Mouse (Mus musculus) intestine, embryonic 16.5 days (tissue): Measurements from ENCODE around the gene Smarcad1. TPM values are rescaled to one million over a fixed set of nuclear protein-coding genes. Genes with fewer than 3 reads are reported as not detected.
"Not testable (repeated sequence)": the region's sequence is repeated elsewhere in the genome, so short reads cannot be mapped to it uniquely, and the experiment has no call there.

ENCODE experiments used
- ATAC-seq: fragments of 200-750 bp; cut with Nextera tagmentation; 2 replicates; pipeline ENCODE4 v1.8.0; 2017; ENCODE audit warnings: moderate TSS enrichment, moderate library complexity
- H3K27ac ChIP-seq: fragments of 300-500 bp; sonication (generic); 2 replicates; pipeline ENCODE4 v1.5.1; 2014; ENCODE audit warnings: mild to moderate bottlenecking, low read length
- H3K27me3 ChIP-seq: fragments of 300-500 bp; sonication (generic); replicated peaks from 2 replicates; pipeline ENCODE4 v1.6.1; 2014; ENCODE audit warnings: low read length, control low read depth, mixed read lengths; ENCODE audit not compliant: control insufficient read depth, insufficient read depth
- H3K36me3 ChIP-seq: fragments of 300-500 bp; sonication (generic); 2 replicates; pipeline ENCODE4 v1.6.1; 2014; ENCODE audit warnings: low read length, control low read depth; ENCODE audit not compliant: control insufficient read depth, insufficient read depth
- H3K4me1 ChIP-seq: fragments of 300-500 bp; sonication (generic); 2 replicates; pipeline ENCODE4 v1.6.1; 2014; ENCODE audit warnings: low read length, control low read depth, mixed read lengths; ENCODE audit not compliant: control insufficient read depth, insufficient read depth
- H3K4me2 ChIP-seq: fragments of 300-500 bp; sonication (generic); 2 replicates; pipeline ENCODE4 v1.6.1; 2014; ENCODE audit warnings: low read depth, low read length, control low read depth
- H3K4me3 ChIP-seq: fragments of 300-500 bp; sonication (generic); 2 replicates; pipeline ENCODE4 v1.5.1; 2014; ENCODE audit warnings: mild to moderate bottlenecking, low read length
- H3K9ac ChIP-seq: fragments of 300-500 bp; sonication (generic); 2 replicates; pipeline ENCODE4 v1.6.1; 2014; ENCODE audit warnings: low read depth, low read length
- H3K9me3 ChIP-seq: fragments of 300-500 bp; sonication (generic); 2 replicates; pipeline ENCODE4 v1.6.1; 2016; ENCODE audit warnings: low read length, control low read depth; ENCODE audit not compliant: control insufficient read depth
- WGBS: fragments of 180-500 bp; shearing (Covaris S2); extraction: QIAGEN DNeasy Blood & Tissue Kit; methylation state at CpG from one replicate; pipeline ENCODE4 v1.1.7; 2014; 5-methylcytosine and 5-hydroxymethylcytosine counted together
- polyA plus RNA-seq: library from polyadenylated mRNA; unstranded; fragments of >200 nt; fragmentation: Nextera tagmentation; extraction: Ambion mirVana; gene quantifications from 2 replicates; pipeline ENCODE4 v1.2.1, GENCODE M21; 2015

The Smarcad1 gene
- polyA plus RNA-seq, 1 experiment from 2014 or later: 41.7 TPM

- H3K4me1 ChIP-seq, H3K9me3 ChIP-seq, H3K4me3 ChIP-seq, H3K9ac ChIP-seq, H3K27me3 ChIP-seq, H3K36me3 ChIP-seq, ATAC-seq, H3K4me2 ChIP-seq, H3K27ac ChIP-seq: not testable (repeated sequence)
- 86% methylated on average over 5 of the region's 5 CpGs for WGBS
These were observed 23.4 kb upstream of the Smarcad1 start for GRCm38 (mm10) chr6:65018966-65019365.

- Histone ChIP-seq H3K27me3 (no peaks in the 10 kb centered on the region), H3K4me3 (no peak overlapping the region), H3K36me3 (no peaks in the 10 kb centered on the region), H3K9me3 (no peaks in the 10 kb centered on the region), H3K4me1 (no peaks in the 10 kb centered on the region), H3K4me2 (no peak overlapping the region), H3K9ac (no peak overlapping the region), H3K27ac (no peak overlapping the region)
- 13% methylated on average over 4 of the region's 4 CpGs for WGBS
- peak; percentile 71 for ATAC-seq
These were observed 20.5 kb upstream of the Smarcad1 start for GRCm38 (mm10) chr6:65021883-65022282.

- H3K4me2 ChIP-seq: no peak overlapping the region
- no peak for ATAC-seq
- no peak overlapping the region for H3K27ac ChIP-seq
- no peaks in the 10 kb centered on the region for H3K36me3 ChIP-seq
- WGBS: 70% methylated on average over 6 of the region's 6 CpGs
- H3K4me3 ChIP-seq: no peak overlapping the region
- no peaks in the 10 kb centered on the region for H3K4me1 ChIP-seq
- H3K9ac ChIP-seq: no peak overlapping the region
- no peaks in the 10 kb centered on the region for H3K9me3 ChIP-seq
- no peaks in the 10 kb centered on the region for H3K27me3 ChIP-seq
These were observed 19.3 kb upstream of the Smarcad1 start for GRCm38 (mm10) chr6:65023053-65023452.

- no peaks in the 10 kb centered on the region for H3K36me3 ChIP-seq
- no peak overlapping the region for H3K4me2 ChIP-seq
- no peak for ATAC-seq
- no peaks in the 10 kb centered on the region for H3K4me1 ChIP-seq
- H3K4me3 ChIP-seq: no peak overlapping the region
- no peaks in the 10 kb centered on the region for H3K27me3 ChIP-seq
- H3K9me3 ChIP-seq: no peaks in the 10 kb centered on the region
- 44% methylated on average over 2 of the region's 2 CpGs for WGBS
- no peak overlapping the region for H3K27ac ChIP-seq
- no peak overlapping the region for H3K9ac ChIP-seq
These were observed 17.7 kb upstream of the Smarcad1 start for GRCm38 (mm10) chr6:65024668-65025067.

- Histone ChIP-seq H3K9ac (no peak overlapping the region), H3K4me2 (no peak overlapping the region), H3K4me3 (no peak overlapping the region), H3K27ac (no peak overlapping the region), H3K4me1 (no peaks in the 10 kb centered on the region), H3K9me3 (no peaks in the 10 kb centered on the region), H3K27me3 (no peaks in the 10 kb centered on the region), H3K36me3 (no peaks in the 10 kb centered on the region)
- ATAC-seq: no peak
- WGBS: 94% methylated on average over 4 of the region's 4 CpGs
These were observed 17.3 kb upstream of the Smarcad1 start for GRCm38 (mm10) chr6:65025130-65025529.

- Histone ChIP-seq H3K9me3 (no peaks in the 10 kb centered on the region), H3K4me1 (no peaks in the 10 kb centered on the region), H3K9ac (no peak overlapping the region), H3K27ac (no peak overlapping the region), H3K36me3 (no peaks in the 10 kb centered on the region), H3K27me3 (no peaks in the 10 kb centered on the region), H3K4me2 (no peak overlapping the region), H3K4me3 (no peak overlapping the region)
- ATAC-seq: no peak
- WGBS: 85% methylated on average over 2 of the region's 2 CpGs
These were observed 7.7 kb upstream of the Smarcad1 start for GRCm38 (mm10) chr6:65034661-65035060.

- Histone ChIP-seq H3K4me3 (no peak overlapping the region), H3K4me2 (no peak overlapping the region), H3K36me3 (no peaks in the 10 kb centered on the region), H3K9ac (no peak overlapping the region), H3K4me1 (no peaks in the 10 kb centered on the region), H3K27ac (no peak overlapping the region), H3K27me3 (no peaks in the 10 kb centered on the region), H3K9me3 (no peaks in the 10 kb centered on the region)
- WGBS: 88% methylated on average over 2 of the region's 2 CpGs
- no peak for ATAC-seq
These were observed 6.9 kb upstream of the Smarcad1 start for GRCm38 (mm10) chr6:65035469-65035868.

- Histone ChIP-seq H3K4me3 (peak overlapping the region; percentile 83), H3K9me3 (no peaks in the 10 kb centered on the region), H3K4me1 (peaks cover 6% of the 10 kb centered on the region; the same call in 1 of the 2 replicates), H3K9ac (no peak overlapping the region), H3K4me2 (peak overlapping the region; percentile 34), H3K27me3 (no peaks in the 10 kb centered on the region), H3K27ac (no peak overlapping the region), H3K36me3 (0 out of 2 replicates have a peak, but pooled peaks cover 6% of the 10 kb centered on the region)
- ATAC-seq: peak; percentile 47
- WGBS: 31% methylated on average over 10 of the region's 10 CpGs
These were observed 451 bp upstream of the Smarcad1 start for GRCm38 (mm10) chr6:65041932-65042331.

GRCm38 (mm10) chr6:65043241-65043640 lies 858 bp downstream of the Smarcad1 start:
- no peak for ATAC-seq
- peaks cover 6% of the 10 kb centered on the region; the same call in 1 of the 2 replicates for H3K4me1 ChIP-seq
- H3K4me3 ChIP-seq: peak overlapping the region; percentile 83
- no peaks in the 10 kb centered on the region for H3K9me3 ChIP-seq
- no peaks in the 10 kb centered on the region for H3K27me3 ChIP-seq
- 8% methylated on average over 7 of the region's 7 CpGs for WGBS
- peak overlapping the region; percentile 74 for H3K4me2 ChIP-seq
- peak overlapping the region; percentile 96 for H3K27ac ChIP-seq
- H3K36me3 ChIP-seq: 0 out of 2 replicates have a peak, but pooled peaks cover 6% of the 10 kb centered on the region
- peak overlapping the region; percentile 98 for H3K9ac ChIP-seq

GRCm38 (mm10) chr6:65049100-65049499 lies 6.7 kb downstream of the Smarcad1 start:
- Histone ChIP-seq H3K4me3 (no peak overlapping the region), H3K36me3 (peaks cover 9% of the 10 kb centered on the region; the same call in 1 of the 2 replicates), H3K27me3 (no peaks in the 10 kb centered on the region), H3K4me2 (no peak overlapping the region), H3K4me1 (no peaks in the 10 kb centered on the region), H3K9ac (no peak overlapping the region), H3K27ac (no peak overlapping the region), H3K9me3 (no peaks in the 10 kb centered on the region)
- WGBS: 90% methylated on average over 4 of the region's 4 CpGs
- ATAC-seq: no peak
